Mouse (Mus musculus) frontal cortex, adult 2 months (tissue): ENCODE results near the gene Zfp428. TPM values are rescaled to one million over a fixed set of nuclear protein-coding genes. Genes with fewer than 3 reads are reported as not detected.
"Not testable (repeated sequence)": the region's sequence is repeated elsewhere in the genome, so short reads cannot be mapped to it uniquely, and the experiment has no call there.

ENCODE experiments used
- DNase-seq, 2 experiments: peaks; one replicate each; pipeline ENCODE4 v3.0.0; 2022; ENCODE audit warnings: low spot score in 1 of 2; ENCODE audit errors: extremely low spot score in 1 of 2
- polyA plus RNA-seq: library from polyadenylated mRNA; depleted of rRNA; stranded (reverse); fragments of >200 nt; gene quantifications from 2 replicates; pipeline ENCODE4 v1.2.3, GENCODE M21; 2012

Zfp428 gene
- polyA plus RNA-seq, 1 experiment, result 82.8 TPM

DNA sequence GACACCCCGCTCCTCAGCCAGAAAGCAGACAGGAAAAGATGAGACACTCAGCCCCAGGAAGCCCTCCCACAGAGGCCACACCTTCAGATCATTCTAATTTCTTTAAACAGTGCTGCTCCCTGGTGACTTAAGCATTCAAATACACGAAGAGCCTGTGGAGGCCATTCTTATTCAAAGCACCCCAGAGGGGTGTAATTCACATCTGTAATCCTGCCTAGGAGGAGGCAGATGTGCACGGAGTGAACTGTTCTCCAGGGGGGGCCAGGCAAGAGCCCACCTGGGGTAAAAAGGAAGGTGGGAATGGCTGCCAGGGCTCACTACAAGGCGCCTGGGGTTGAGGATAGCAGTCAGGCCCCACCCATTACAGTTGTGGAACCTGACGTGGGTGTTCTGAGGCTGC, 10.3 kb downstream of the Zfp428 start:
- peak in 1 of 2 experiments; percentile 32 for DNase-seq

DNA sequence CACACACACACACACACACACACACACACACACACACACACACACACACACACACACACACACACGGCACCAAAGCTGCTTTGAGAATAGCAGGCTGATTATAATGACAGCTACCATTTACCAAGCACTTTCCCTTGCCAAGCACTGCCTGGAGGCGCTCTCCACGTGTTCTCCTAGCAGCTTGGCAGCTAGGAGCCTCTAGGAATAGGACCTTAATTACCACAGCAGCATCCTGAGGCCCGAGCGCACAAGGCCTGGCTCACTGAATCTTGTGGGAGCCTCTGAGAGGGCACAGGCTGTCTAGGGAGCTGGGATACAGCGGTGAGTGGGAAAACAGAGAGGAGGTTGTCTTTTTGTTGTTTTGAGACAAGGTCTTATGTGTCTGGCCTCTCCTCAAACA, 10.8 kb downstream of the Zfp428 start:
- DNase-seq, result peak; percentile 66 to 67

DNA sequence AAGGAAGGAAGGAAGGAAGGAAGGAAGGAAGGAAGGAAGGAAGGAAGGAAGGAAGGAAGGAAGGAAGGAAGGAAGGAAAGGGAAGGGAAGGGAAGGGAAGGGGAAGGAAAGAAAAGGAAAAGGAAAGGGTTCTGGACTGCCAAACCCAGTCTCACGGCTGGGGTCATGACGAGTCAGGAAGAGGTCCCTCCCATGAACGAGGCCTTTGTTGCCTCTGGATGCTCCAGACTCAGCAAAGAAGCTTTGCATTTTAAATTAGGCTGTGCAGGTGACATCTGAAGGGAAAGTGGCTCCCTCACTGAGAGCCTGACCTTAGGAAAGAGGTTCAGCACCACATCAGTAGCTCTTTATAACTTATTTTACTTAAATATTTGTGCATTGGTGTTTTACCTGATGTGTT, 12.3 kb downstream of the Zfp428 start:
- DNase-seq, result no peak

DNA sequence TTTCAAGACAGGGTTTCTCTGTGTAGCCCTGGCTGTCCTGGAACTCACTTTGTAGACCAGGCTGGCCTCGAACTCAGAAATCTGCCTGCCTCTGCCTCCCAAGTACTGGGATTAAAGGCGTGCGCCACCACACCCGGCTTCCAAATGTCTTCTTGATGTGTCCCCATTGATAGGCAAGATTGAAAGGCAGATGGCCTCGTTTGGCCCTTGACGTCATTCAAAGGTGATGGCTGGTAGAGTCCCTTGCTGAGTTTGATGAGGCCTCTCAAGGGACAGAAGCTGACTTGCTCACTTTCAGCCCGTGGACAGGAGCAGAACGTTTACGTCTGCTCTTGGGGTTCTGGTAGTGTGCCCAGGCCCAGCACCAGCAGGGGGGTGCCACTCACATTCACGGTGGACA, 13.2 kb downstream of the Zfp428 start:
- DNase-seq, result not testable (repeated sequence)

DNA sequence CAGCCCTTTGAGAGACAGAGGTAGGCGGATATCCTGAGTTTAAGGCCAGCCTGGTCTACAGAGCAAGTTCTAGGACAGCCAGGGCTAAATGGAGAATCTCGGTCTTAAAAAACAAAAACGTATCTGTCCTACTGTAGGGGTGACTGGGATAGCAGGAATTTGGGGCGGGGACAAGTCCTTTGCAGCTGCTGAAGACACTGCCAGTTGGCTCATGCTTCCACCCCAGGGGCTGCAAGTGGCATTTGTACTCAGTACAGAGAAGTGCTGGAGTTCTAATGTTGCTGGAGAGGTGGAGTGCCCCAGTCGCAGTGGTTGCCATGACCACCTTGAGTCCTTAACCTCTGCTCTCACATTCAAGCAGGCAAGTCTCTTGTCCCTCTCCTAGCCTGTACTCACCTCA, 16.0 kb downstream of the Zfp428 start:
- DNase-seq, result no peak

DNA sequence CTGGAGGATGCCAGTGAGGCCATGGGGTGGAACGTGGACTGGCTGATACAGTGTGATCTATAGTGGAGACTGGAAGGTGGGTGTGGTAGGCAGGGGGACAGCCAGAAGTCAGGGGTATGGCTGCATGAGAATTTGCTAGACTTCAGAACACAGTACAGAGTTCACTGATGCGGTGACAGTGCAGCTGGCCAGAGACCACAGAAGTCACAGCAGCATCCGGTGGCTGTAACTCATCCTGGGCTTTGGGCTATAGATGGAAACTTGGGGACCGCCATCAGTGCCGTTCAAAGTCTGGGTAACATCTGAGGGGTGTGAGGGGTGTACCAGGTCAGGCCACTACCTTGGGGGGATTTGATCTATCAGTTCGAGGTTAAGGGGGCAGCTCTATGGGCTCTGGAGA, 16.9 kb downstream of the Zfp428 start:
- DNase-seq, result no peak

DNA sequence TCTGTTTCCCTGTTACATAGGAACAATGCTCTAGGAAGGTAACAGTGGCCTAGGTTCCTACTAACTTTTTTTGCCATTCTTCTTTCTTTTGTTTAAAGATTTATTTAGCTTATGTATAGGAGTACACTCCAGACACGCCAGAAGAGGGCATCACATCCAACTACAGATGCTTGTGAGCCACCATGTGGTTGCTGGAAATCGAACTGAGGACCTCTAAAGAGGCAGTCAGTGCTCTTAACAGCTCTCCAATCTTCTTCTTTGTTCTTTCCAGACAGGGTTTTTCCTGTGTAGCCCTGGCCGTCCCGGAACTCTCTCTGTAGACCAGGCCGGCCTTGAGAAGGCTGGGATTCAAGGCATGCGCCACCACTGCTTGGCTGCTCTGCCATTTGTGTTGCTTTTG, 18.2 kb downstream of the Zfp428 start:
- no peak for DNase-seq

DNA sequence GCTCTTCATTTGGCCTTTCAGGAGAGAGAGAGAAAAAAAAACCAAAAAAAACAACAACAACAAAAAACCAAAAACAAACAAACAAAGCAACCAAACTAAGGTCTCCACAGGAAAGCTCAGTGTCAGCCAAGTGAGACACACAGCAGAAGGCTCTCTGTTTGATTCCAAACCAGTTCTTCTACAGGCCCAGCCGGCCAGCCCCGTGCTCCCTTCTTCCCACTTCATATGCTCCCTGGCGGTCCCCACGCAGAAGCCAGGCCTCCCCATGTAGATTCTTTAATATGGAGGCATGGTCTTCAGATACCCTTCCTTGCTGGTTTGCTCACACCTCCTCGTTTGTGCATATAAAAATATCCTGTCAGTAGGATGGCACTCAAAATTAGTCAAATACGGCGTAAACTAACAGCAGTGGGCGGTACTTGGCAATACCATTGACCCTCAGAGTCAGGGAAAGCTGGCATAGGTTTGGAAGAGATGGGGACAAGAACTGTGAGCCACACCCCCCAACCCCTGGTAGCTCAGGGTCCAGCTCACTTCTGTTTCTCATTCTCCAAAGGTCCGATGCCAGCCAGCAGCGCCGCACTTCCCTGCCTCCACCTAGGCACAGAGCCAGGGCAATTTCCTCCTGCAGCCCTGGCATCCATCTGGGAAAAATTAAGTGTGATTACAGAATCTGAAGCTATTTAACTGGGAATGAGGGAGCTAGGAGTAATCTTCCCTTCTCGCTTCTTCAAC, 19.0 kb downstream of the Zfp428 start:
- DNase-seq, result peak in 1 of 2 experiments; percentile 34

DNA sequence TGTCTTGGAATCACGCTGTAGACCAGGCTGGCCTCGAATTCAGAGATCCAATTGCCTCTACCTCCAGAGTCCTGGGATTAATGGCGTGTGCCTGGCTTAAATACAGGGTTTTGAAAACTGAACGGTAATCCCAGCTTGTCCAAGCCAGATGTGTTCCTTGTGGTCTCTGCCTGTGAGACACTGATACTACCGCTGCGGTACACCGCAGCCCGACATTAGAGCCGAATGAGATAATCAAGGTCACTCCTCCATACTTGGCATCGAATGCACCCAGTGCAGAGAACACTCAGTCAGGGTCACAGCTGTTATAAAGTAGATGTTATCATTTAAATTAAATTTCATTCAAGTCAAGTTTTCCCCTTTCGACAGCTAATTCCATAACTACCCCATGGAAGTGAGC, 22.1 kb downstream of the Zfp428 start:
- DNase-seq, result no peak

DNA sequence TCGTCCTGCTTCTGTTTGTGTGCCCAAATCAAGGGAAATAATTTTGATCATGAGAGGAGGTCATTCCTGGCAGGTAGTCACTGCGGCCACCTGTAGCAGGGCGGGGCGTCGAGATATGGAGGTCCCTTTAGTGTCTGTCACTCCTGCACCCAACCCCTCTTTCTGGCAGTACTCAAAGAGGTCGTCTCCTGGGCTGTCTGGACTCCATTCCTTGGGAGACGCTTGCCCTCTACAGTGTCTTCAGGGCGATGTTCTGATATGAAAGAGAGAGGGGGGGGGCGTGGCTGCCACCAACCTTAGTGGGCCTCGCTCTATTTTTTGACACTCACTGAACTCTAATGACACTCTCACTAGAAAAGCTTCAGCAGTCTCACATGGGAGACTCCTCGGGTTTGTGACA, 22.8 kb downstream of the Zfp428 start:
- DNase-seq, result no peak

DNA sequence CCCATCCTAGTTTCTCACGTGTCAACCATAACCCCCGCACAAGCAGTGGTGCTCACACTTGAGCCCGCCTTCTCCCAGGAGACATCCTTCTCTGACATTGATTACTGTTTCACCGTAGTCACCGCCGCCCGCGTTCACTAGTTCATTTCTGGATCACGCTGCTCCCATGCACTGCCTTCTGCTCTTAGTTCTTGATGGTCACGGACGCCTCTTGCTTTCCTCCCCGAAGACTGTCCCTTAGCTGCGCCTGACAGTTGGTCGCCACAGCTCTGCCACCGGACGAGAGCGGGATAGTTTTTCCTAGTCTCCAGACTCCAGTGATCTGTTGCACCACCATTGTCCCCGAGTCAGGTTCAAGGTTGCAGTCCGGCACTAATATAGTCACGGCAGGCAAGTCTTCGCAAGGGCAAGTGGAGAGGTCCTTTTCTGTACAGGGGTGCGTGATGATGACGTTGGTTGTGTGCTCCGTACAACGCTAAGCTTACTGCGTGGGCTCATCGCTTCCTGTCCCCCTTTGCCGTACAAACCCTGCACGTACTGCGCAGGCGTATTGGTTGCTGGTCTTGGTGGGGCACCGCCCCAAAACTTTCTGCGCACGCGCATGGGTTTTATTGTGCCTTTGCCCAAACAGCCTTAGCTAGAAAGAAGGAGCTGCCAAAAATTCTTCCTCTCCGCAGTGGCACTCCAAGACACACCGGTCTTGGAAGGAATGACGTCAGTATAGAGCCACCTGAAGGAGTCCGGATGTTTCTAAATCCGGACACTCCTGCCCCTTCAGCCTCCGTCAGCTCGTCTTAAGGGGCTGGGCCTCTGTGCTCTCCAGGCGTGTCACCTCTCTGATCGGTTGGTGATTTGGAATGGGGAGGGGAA, 23.5 kb downstream of the Zfp428 start, which contains the start of gene Irgq:
Irgq (plus strand) TSS at position 628 of the 870 bp plus-strand sequence.
- DNase-seq, result peak; percentile 98 to 100

DNA sequence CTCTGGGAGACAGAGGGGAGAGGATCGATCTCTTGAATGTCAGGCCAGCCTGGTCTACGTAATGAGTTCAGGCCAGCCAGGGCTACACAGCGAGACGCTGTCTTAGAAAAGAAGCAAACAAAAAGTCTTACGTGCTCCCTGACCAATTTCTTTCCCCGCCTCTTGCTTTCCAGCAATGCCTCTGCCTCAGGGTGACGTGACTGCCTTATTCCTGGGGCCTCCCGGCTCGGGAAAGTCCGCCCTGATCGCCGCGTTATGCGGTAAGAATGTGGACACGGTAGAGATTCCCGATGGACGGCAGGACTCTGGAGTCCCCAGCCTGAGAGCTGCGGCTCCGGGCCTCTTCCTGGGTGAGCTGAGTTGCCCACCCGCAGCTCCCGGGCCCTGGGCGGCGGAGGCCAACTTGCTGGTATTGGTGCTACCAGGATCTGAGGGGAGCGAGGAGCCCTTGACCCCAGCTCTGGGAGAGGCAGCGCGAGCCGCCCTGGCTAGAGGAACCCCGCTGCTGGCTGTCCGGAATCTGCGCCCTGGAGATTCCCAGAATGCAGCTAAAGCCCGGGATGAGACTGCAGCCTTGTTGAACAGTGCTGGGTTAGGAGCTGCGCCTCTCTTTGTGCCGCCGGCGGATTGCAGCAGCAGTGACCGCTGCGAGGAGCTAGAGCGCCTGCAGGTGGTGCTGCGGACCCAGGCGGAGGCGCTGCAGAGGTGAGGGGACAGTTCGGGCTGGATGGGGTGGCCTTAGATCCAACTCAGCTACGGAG, 24.6 kb downstream of the Zfp428 start:
- DNase-seq, result peak; percentile 50 to 81

DNA sequence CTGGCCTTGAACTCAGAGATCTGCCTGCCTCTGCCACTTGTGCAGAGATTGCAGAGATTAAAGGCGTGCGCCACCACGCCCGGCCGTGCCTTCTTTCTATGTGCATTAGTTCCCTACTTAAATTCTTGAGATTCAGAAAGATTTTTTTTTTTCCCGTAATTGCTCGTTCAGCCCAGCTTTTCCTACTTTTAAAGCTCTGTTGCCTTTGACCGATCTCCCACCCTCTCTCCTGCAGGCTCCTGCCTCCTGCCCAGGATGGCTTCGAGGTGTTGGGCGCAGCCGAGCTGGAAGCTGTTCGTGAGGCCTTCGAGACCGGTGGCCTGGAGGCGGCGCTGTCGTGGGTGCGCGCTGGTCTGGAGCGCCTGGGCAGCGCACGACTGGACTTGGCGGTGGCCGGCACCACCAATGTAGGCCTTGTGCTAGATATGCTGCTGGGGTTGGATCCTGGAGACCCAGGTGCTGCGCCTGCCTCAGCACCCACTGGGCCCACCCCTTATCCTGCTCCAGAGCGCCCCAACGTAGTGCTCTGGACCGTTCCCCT, 26.3 kb downstream of the Zfp428 start:
- no peak for DNase-seq

DNA sequence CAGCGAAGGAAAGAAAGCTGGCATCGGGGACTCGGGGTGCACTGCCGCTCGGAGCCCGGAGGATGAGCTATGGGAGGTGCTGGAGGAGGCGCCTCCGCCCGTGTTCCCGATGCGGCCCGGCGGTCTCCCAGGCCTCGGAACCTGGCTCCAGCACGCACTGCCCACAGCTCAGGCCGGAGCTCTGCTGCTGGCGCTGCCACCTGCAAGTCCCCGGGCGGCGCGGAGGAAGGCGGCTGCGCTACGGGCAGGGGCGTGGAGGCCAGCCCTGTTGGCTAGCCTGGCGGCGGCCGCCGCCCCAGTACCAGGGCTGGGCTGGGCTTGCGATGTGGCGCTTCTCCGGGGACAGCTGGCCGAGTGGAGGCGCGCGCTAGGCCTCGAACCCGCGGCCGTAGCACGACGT, 27.0 kb downstream of the Zfp428 start:
- no peak for DNase-seq

DNA sequence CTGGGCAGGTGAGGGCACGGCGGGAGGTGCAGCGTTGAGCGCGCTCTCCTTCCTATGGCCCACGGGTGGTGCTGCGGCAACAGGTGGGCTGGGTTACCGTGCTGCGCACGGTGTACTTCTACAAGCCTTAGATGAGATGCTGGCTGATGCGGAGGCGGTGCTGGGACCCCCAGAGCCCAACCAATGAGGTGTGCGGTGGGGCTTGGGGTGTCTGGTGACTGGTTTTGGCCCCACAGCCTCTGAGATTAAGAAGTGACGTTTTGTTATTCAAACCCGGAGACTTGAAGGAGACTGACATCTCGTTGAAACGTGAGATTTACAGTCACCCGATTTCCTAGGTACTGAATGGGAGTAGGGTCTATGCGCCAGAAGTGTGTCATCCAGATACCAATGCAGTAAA, 27.5 kb downstream of the Zfp428 start:
- DNase-seq, result no peak

DNA sequence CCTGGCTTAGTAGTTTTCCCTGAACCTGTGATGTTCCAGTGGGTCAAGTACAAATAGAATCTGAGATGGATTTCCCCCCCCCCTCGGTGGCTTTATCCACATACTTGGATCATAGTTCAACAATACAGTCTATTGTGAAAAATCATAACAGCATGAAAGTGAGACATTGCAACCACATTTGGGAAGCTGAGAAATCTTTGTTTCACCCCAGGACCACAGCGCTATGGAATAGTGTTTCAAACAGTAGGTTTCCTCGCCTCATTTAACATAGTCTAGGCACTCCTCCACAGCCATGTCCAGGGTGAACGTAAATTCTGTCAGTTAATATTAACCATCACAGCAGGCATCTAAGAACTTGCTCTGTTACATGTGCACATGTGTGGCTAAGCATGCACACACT, 30.3 kb downstream of the Zfp428 start:
- no peak for DNase-seq

DNA sequence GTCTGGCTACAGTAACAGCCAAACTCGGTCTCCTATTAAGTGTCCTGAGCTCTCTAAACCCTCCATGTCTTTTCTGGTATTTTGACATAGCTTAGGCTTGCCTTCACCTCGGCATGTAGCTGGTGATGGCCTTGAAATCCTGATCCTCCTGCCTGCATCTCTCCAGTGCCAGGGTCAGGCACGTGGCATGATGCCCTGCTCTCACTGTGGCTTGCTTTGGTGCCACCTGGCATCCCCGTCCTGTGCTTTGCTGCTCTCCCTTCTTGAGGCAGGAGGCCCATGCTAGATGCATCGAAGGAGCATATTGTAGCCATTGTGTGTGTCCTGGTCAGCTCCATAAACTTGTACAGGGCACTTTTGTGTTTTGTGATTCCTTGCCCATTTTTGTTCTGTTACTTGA, 30.8 kb downstream of the Zfp428 start:
- DNase-seq, result no peak

DNA sequence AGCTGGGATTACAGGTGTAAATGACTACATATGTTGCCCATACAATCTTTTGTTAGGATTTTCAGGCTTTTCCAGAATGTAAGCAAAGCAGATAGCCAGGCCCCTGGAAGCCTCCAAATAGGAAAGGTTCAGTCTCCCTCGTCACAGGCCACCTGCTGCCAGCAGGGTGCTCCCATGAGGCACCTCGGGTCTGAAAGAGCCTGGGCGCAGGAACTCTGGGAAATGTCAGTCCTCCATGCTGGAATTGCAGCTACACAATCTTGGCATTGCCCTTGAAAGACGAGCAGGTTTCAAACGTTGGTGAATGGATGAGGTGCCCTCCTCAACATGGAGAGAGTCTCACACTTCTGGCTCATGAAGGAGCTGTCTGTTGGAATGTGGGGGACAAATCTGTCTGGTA, 31.3 kb downstream of the Zfp428 start:
- DNase-seq, result peak in 1 of 2 experiments; percentile 64

DNA sequence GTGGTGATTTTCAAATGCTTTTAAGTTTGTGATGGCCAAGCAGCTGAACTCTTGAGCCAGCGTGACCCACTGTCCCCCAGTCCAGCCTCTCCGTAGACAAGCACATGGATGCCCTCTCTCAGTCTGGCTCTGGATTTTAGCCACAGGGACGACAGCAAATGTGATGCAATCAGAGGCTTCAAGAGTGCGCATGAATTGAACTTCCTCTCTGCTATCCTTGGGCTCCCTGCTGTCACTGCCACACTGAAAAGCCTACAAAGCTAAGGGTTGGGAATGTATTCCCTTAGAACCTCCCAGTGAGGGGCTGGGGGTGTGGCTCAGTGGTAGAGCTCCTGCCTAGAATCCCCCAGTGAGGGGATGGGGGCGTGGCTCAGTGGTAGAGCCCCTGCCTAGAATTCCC, 31.9 kb downstream of the Zfp428 start:
- DNase-seq, result no peak

DNA sequence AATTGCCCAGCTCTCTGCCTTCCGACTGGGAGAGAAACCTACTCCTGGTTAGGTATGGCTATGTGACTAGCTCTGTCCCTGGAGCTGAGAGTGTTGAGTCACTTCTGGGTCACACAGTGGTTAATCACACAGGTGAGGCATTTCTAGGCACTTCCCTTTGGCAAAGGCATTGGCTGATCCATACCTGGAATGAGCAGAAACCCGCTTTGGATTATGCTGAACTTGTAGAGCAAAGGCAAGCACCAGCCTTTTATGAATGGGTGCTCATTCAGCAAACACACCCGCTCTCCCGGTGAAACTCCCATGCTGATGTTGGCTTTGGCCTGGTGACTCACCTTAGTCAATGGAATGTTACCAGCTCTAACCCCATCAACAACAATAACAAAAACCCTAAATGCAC, 32.9 kb downstream of the Zfp428 start:
- no peak for DNase-seq

DNA sequence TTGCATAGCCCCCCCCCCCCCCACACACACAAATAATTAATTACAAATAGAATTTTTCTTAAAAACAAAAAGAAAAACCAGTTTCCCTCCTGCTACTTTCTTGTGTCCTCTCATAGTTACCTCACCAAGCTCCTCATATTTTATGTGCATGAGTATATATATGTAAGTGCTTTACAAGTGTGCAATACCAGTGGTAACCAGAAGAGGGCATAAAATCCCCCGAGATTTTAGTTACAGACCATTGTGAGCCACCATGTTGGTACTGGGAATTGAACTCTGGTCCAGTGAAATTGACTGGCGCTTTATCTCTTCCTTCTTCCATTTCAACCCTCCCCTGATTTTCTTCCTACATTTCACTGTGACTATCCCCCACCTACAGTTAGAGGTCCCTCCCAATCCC, 37.7 kb downstream of the Zfp428 start:
- no peak for DNase-seq
